Mouse (Mus musculus): Measurements from ENCODE around the gene Ccdc158. TPM values are rescaled to one million over a fixed set of nuclear protein-coding genes. Genes with fewer than 3 reads are reported as not detected.

Ccdc158 gene
- total RNA-seq, 2 experiments from 2014 or later = 0.47 to 0.51 TPM

DNA sequence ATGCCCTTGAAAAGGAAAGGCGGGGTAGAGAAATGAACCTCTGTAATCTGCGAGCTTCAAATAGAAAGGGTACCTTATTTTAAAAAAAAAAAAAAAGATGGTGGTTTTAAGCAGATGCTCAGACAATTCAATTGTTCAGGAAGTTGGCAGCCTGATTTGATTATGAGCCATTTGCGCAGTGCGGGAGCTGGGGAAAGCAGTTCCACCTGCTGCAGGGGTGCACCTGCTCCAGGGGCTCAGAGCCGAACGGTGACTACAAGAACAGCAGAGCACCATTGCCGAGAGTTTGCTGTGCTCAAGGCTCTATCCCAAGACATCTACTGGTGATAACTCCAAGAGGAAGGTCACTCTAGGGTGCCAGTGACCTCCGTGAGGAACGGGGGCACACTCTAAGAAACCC, 13.5 kb upstream of the Ccdc158 start:
- no peak for DNase-seq (ENCODE audit: low spot score in 2 of 2)

DNA sequence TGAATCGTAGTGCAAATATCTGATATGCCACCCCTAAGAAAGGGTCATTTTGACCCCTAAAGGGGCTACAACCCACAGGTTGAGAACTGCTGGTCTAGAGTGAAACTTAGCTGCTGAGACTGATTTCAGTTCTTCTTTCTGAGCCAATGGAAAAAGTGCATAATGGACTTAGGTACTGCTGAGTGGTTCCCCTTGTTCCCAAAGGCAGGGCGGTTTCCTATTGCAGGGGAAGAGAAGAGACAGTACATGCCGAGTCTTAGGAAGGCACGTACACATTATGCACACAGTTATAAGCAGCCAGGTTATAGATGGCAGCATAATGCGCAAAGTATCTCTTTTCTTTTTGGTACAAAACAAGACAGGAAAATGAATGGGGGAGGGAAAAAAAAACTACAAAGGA, 13.1 kb upstream of the Ccdc158 start:
- no peak for DNase-seq (ENCODE audit: low spot score in 2 of 2)

- DNase-seq (ENCODE audit: low spot score in 2 of 2) = no peak
Observed at GRCm38 (mm10) chr5:92684715-92685460, 9.8 kb upstream of the Ccdc158 start.

- no peak for DNase-seq (ENCODE audit: low spot score in 2 of 2)
Observed at GRCm38 (mm10) chr5:92683871-92684475, 8.9 kb upstream of the Ccdc158 start.

DNA sequence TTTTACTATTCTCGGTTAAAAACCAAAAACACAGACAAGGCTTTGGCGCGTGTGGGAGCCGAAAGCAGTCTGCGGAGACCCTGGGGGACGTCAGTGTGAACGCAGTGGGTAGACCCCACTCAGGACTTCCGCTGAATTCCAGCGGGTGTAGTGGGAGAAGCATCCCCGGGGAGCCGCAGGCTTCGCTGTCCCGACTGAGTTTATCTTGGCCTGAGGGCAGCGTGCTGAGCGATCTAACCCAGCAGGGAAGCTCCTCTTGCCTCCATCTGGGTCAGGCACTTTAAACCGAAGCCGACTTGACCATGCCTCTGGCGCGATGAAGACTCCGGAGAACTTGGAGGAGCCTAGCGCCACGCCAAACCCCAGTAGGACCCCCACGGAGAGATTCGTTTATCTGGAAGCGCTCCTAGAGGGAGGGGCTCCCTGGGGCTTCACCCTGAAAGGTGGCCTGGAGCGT, 8.3 kb upstream of the Ccdc158 start, which contains the start of gene Shroom3:
Gene Shroom3 (plus strand): TSS at position 85 of the 457 bp plus-strand sequence.
- peak in 1 of 2 experiments; percentile 5 for DNase-seq (ENCODE audit: low spot score in 2 of 2)

- DNase-seq (ENCODE audit: low spot score in 2 of 2) = no peak
Observed at GRCm38 (mm10) chr5:92682621-92683348, 7.7 kb upstream of the Ccdc158 start.

- DNase-seq (ENCODE audit: low spot score in 2 of 2) = no peak
Observed at GRCm38 (mm10) chr5:92681861-92682260, 6.8 kb upstream of the Ccdc158 start.

DNA sequence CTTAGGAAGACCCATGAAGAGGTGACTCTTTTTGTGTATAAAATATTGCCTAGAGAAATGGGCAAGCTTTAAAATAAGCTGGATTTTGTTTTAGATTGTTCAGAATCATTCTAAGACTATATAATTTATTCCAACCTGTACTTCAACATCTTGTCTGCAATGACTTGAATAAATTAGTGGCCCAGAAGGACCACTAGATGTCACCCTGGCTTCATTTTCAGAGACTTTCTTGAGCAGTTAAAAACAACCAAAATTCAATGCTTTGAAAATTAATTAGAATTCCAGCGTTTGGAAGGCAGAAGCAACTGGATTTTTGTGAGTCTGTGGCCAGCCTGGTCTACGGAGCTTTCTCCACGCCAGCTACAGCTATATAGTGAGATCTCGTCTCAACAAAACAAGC, 4.4 kb upstream of the Ccdc158 start:
- DNase-seq (ENCODE audit: low spot score in 2 of 2) = peak; percentile 36 to 40

- DNase-seq (ENCODE audit: low spot score in 2 of 2) = no peak
Observed at GRCm38 (mm10) chr5:92675574-92675920, 476 bp upstream of the Ccdc158 start.

DNA sequence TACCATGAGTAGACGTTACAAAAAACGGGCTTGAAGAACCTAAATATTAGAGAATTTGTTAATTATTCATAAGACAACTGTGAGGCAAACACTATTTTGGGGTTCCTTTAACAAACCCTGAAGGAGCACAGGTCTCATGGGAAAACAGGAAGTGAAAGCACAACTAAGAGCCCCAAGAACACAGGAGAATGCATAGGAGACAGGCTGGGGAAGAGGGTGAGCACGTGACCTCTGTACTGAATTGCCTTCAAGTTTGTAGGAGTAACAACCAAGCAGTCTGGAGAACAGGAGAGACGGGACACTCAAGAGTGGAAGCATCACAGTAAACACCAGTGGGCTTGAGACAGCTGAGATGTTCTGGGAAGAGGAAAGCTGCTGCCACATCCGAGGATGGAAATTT, 8.2 kb downstream of the Ccdc158 start:
- DNase-seq (ENCODE audit: low spot score in 2 of 2) = no peak

- no peak for DNase-seq (ENCODE audit: low spot score in 2 of 2)
Observed at GRCm38 (mm10) chr5:92664321-92664720, 10.8 kb downstream of the Ccdc158 start.

GRCm38 (mm10) chr5:92656256-92656655, 18.8 kb downstream of the Ccdc158 start:
- peak; percentile 76 to 79 for DNase-seq (ENCODE audit: low spot score in 2 of 2)

- DNase-seq (ENCODE audit: low spot score in 2 of 2) = no peak
Observed at GRCm38 (mm10) chr5:92640861-92641260, 34.2 kb downstream of the Ccdc158 start.

DNA sequence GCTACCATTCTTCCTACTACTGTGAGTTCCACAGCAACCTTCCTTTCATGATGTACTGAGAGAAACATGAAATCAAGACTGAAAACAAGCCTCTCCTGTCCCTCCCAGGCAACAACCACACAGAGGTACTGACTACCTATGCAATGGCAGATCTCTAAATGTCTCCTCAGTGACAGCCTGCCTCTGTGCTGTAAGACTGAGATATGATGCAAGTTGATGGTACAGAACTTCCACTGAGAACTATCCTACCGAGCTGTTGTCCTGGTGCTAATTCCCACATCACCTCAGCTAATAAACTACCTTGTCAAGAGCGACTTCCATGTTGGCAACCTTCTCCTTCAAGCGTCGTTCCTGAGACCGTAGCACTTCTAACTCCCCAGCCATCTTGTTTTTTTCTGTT, 39.2 kb downstream of the Ccdc158 start:
- DNase-seq (ENCODE audit: low spot score in 2 of 2) = no peak

DNA sequence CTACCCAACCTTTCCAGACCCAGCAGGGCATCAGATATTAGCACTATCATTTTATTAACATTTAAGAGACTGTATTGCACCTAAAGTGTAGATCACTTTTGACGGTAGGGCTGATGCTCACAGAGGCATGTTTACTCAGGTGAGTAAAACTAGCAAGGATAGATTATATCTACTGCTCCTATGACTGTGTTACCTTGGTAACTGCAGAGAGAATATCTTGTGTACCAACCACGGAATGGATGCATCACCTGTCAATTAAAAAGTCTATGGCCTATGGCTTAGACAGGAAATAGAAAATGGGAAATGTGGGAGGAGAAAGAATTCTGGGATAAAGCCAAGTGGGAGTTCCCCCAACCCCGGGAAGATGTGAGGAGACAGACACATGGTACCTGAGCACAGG, 40.2 kb downstream of the Ccdc158 start:
- DNase-seq (ENCODE audit: low spot score in 2 of 2) = no peak

DNA sequence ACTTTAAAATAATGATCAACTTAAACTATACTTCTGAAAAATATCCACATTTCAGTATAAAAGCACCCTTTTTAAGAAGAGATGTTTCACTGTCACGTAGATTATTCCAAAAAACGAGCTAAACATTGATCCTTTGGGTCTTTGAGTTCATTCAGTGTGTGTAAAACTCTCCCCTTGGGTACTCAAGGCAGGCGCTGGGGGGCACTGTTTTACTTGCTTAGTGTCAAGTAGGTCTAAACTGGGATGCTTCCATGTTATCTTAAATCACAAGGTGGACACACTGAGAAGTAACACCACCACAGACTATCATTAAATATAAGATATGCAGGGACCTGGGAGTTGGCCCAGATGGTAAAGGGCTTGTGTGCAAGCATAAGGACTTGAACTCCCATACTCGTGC, 41.5 kb downstream of the Ccdc158 start:
- no peak for DNase-seq (ENCODE audit: low spot score in 2 of 2)

GRCm38 (mm10) chr5:92627896-92628295, 47.2 kb downstream of the Ccdc158 start:
- no peak for DNase-seq (ENCODE audit: low spot score in 2 of 2)

DNA sequence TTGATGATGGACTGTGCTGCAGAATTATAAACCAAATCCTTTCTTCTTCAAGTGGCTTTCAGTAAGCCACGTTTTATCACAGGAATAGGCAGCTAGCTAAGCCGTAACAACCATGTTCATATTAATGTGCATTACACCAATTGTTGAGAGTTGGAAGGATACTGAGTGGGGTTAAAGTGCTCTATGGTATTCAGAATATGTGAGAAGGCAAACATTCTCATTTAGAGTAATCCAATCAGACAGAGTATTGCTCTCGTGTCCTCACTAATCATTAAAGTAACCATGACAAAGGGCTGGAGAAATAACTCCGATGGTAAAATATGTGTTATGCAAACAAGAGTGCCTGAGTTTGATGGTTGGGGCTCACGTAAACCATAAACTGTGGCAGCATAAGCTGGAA, 53.2 kb downstream of the Ccdc158 start:
- no peak for DNase-seq (ENCODE audit: low spot score in 2 of 2)

DNA sequence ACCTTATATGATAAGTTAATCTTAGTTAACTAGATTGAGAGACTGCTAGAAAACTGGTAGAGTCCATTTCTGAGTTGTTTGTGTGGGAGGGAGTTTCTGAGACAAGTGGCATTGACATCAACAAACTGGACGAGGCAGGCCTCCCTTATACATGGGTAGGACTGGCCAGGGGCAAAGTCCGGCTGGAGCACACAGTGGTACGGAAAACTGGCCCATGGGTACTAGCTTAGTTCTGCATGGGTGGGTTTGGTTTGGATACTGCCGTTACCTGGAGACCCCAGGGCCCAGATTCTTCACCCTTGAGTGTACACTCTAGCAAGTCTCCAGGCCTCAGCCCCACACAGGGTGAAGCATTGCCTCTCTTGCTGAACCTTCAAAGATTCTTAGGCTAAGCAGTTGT, 62.3 kb downstream of the Ccdc158 start:
- no peak for DNase-seq (ENCODE audit: low spot score in 2 of 2)

DNA sequence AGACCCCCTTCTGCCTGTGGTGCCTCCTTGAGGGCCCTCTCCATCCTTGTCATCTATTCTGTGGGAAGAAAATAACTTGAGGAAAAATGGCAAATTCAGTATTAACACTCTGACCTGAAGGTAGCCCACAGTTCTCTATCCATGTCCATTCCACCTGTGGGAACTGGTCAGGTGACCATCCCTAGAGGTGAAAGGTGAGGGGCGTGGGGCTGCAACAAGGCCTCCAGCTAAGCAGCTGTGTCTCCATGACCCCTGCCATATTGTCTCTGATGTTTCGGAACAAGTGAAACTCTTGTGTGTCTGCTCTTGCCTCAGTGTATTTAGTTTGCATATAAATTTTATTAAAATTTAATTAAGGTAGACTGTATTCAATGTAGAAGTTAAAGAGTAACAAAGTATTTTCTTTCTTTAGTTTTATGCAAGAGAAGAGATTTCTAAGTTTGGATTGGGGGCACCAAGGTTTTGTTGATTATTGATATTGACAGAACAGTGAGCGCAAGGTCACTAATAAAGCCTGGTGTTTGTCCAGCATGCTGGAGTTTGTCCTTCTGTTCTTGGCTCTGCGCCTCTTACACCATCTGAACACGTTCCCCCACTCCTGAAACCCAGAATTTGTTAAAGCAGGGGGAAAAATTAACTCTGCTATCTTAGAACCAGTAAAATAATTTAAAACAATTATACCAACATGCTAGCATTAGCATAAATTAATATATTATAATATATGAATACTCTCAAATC, 67.4 kb downstream of the Ccdc158 start:
- no peak for DNase-seq (ENCODE audit: low spot score in 2 of 2)

GRCm38 (mm10) chr5:92604452-92605247, 70.4 kb downstream of the Ccdc158 start:
- no peak for DNase-seq (ENCODE audit: low spot score in 2 of 2)

Measured in left cerebral cortex, adult 18-20 months (tissue).